Comparison of ENCODE assay signal across 24 mouse cellular contexts in the genomic region with DNA sequence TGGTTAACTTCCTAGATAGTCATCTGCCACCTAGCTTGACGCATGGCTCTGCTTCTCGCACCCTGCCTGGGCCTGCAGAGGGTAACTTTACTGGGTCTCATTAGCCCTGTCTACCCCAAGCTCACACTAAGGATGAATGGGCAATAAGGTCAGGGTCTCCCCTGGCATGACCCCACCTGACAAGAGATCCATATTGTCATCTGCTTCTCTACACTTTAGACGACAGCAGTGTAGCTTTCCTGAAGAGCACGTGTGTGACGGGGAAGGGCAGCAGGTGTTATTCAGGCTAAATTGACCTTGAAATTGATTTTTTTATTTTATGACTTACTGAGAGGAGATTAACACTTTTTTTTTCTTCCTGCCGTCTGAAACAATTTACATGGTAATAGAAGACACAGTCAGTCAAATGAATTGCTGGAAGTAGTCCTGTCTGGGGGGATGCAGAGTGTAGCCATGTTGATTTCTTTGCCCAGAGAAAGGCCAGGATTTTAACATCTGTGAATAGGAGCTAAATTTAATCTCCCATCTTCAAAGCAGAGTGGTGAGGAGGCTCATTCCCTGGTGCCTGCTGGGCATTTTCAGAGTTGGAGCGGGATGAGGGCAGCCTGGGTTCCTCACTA.
A peak's percentile ranks its signal among the peaks of the same experiment; 100 is the strongest.
DNase-seq lines count a peak whose midpoint lies in the region; ATAC-seq lines count a peak whose summit lies in the region.
"Had no signal": no experiment of that assay in that cellular context is flagged by ENCODE, and none has a peak within 500 bp of the region (broad histone marks: within the 10 kb centered on the region; RNA-seq: fewer than 3 reads in every experiment).

No protein-coding gene starts in this region.

- ATAC-seq in forebrain, embryonic 12.5 days (ENCODE audit: low FRiP score), result peak; percentile 30; the same call in 1 of the 2 replicates
- no peak for ATAC-seq in forebrain, embryonic 14.5 days
- ATAC-seq in kidney, embryonic 16.5 days (ENCODE audit: low FRiP score, low TSS enrichment), result 0 out of 2 replicates have a peak, but pooled peaks have one; percentile 23
- peak; percentile 14; the same call in 1 of the 2 replicates for ATAC-seq in hindbrain, embryonic 14.5 days (ENCODE audit: low FRiP score)
- peak; percentile 66; the same call in 1 of the 2 replicates for ATAC-seq in neural tube, embryonic 12.5 days (ENCODE audit: low FRiP score, low read depth)
- ATAC-seq: forebrain, embryonic 13.5 days had no signal

- H3K36me3 ChIP-seq in forebrain, embryonic 12.5 days (replicated peaks), result no peaks in the 10 kb centered on the region
- H3K36me3 ChIP-seq in forebrain, embryonic 14.5 days (ENCODE audit: control insufficient read depth, insufficient read depth, low read length), result no peaks in the 10 kb centered on the region
- no peaks in the 10 kb centered on the region for H3K36me3 ChIP-seq in kidney, embryonic 16.5 days (ENCODE audit: insufficient read depth, low read length)
- no peaks in the 10 kb centered on the region for H3K36me3 ChIP-seq in hindbrain, embryonic 14.5 days (replicated peaks; ENCODE audit: control insufficient read depth, insufficient read depth)
- H3K36me3 ChIP-seq in neural tube, embryonic 12.5 days, result no peaks in the 10 kb centered on the region
- H3K36me3 ChIP-seq: embryonic facial prominence, embryonic 13.5 days; heart, embryonic 15.5 days; limb, embryonic 12.5 days had no signal

- no peak overlapping the region for H3K9ac ChIP-seq in forebrain, embryonic 12.5 days
- no peak overlapping the region for H3K9ac ChIP-seq in forebrain, embryonic 14.5 days (ENCODE audit: low read length)
- H3K9ac ChIP-seq in kidney, embryonic 16.5 days (replicated peaks; ENCODE audit: low read length), result no peak overlapping the region
- H3K9ac ChIP-seq in hindbrain, embryonic 14.5 days, result no peak overlapping the region
- no peak overlapping the region for H3K9ac ChIP-seq in neural tube, embryonic 12.5 days
- H3K9ac ChIP-seq: embryonic facial prominence, embryonic 13.5 days; forebrain, embryonic 13.5 days; heart, embryonic 15.5 days; limb, embryonic 12.5 days had no signal

- H3K4me3 ChIP-seq in forebrain, embryonic 12.5 days (replicated peaks), result no peak overlapping the region
- no peak overlapping the region for H3K4me3 ChIP-seq in forebrain, embryonic 14.5 days (ENCODE audit: low read depth, low read length)
- H3K4me3 ChIP-seq in kidney, embryonic 16.5 days (ENCODE audit: low read length), result no peak overlapping the region
- H3K4me3 ChIP-seq in hindbrain, embryonic 14.5 days (replicated peaks; ENCODE audit: low read length), result no peak overlapping the region
- no peak overlapping the region for H3K4me3 ChIP-seq in neural tube, embryonic 12.5 days
- H3K4me3 ChIP-seq: embryonic facial prominence, embryonic 13.5 days; erythroblast, embryonic 14.5 days; forebrain, embryonic 13.5 days; heart, embryonic 15.5 days; layer of hippocampus, adult 2 months; limb, embryonic 12.5 days had no signal

- no peaks in the 10 kb centered on the region for H3K27me3 ChIP-seq in forebrain, embryonic 12.5 days
- no peaks in the 10 kb centered on the region for H3K27me3 ChIP-seq in forebrain, embryonic 14.5 days (replicated peaks; ENCODE audit: control insufficient read depth, insufficient read depth, low read length)
- no peaks in the 10 kb centered on the region for H3K27me3 ChIP-seq in kidney, embryonic 16.5 days (ENCODE audit: insufficient read depth, low read length)
- no peaks in the 10 kb centered on the region for H3K27me3 ChIP-seq in hindbrain, embryonic 14.5 days (ENCODE audit: control insufficient read depth, insufficient read depth, low read length)
- no peaks in the 10 kb centered on the region for H3K27me3 ChIP-seq in neural tube, embryonic 12.5 days (replicated peaks)
- H3K27me3 ChIP-seq: embryonic facial prominence, embryonic 13.5 days; forebrain, embryonic 13.5 days; heart, embryonic 15.5 days; limb, embryonic 12.5 days had no signal

- H3K9me3 ChIP-seq in forebrain, embryonic 12.5 days, result no peaks in the 10 kb centered on the region
- H3K9me3 ChIP-seq in forebrain, embryonic 14.5 days (replicated peaks; ENCODE audit: control insufficient read depth, low read length), result no peaks in the 10 kb centered on the region
- H3K9me3 ChIP-seq in kidney, embryonic 16.5 days (ENCODE audit: low read length), result peaks cover 5% of the 10 kb centered on the region; the same call in 1 of the 2 replicates
- H3K9me3 ChIP-seq in hindbrain, embryonic 14.5 days (ENCODE audit: control insufficient read depth, low read length), result no peaks in the 10 kb centered on the region
- no peaks in the 10 kb centered on the region for H3K9me3 ChIP-seq in neural tube, embryonic 12.5 days
- H3K9me3 ChIP-seq: forebrain, embryonic 13.5 days; heart, embryonic 15.5 days; limb, embryonic 12.5 days had no signal

- no peak for DNase-seq in forebrain, embryonic 14.5 days (ENCODE audit: low spot score)
- DNase-seq in kidney, adult 11 months, result no peak
- DNase-seq in hindbrain, embryonic 14.5 days (ENCODE audit: low spot score), result no peak
- DNase-seq in adrenal gland, adult 8-10 months, result no peak
- DNase-seq in layer of hippocampus, adult 11-12 months (ENCODE audit: low spot score), result no peak
- DNase-seq: adrenal gland, postnatal 25 days; cerebellum, adult 11 months; cerebellum, postnatal 10 days; heart, postnatal 36 days; lung, adult 18-20 months; lung, postnatal 10 days; right cerebral cortex, adult 18-20 months; right cerebral cortex, postnatal 4 days; thymus, postnatal 25 days had no signal

- no peak overlapping the region for H3K27ac ChIP-seq in forebrain, embryonic 12.5 days
- H3K27ac ChIP-seq in forebrain, embryonic 14.5 days (ENCODE audit: low read depth, low read length), result no peak overlapping the region
- H3K27ac ChIP-seq in kidney, embryonic 16.5 days (ENCODE audit: low read length), result no peak overlapping the region
- peak overlapping the region; percentile 75; the same call in 1 of the 2 replicates for H3K27ac ChIP-seq in hindbrain, embryonic 14.5 days
- peak overlapping the region; percentile 42; the same call in 1 of the 2 replicates for H3K27ac ChIP-seq in neural tube, embryonic 12.5 days
- H3K27ac ChIP-seq: embryonic facial prominence, embryonic 13.5 days; forebrain, embryonic 13.5 days; heart, embryonic 15.5 days; layer of hippocampus, adult 2 months; limb, embryonic 12.5 days had no signal

- no peaks in the 10 kb centered on the region; the same call in 1 of the 2 replicates for H3K4me1 ChIP-seq in forebrain, embryonic 12.5 days
- no peaks in the 10 kb centered on the region for H3K4me1 ChIP-seq in forebrain, embryonic 14.5 days (ENCODE audit: control insufficient read depth, insufficient read depth, low read length)
- no peaks in the 10 kb centered on the region for H3K4me1 ChIP-seq in kidney, embryonic 16.5 days (ENCODE audit: insufficient read depth, low read length)
- peaks cover 10% of the 10 kb centered on the region; the same call in 1 of the 2 replicates for H3K4me1 ChIP-seq in hindbrain, embryonic 14.5 days (replicated peaks; ENCODE audit: control insufficient read depth, insufficient read depth, low read length)
- no peaks in the 10 kb centered on the region for H3K4me1 ChIP-seq in neural tube, embryonic 12.5 days
- H3K4me1 ChIP-seq: embryonic facial prominence, embryonic 13.5 days; forebrain, embryonic 13.5 days; heart, embryonic 15.5 days; limb, embryonic 12.5 days had no signal

- WGBS in forebrain, embryonic 12.5 days, result 68% methylated on average over 7 of the region's 7 CpGs
- WGBS in forebrain, embryonic 14.5 days, result 69% methylated on average over 7 of the region's 7 CpGs
- 50% methylated on average over 7 of the region's 7 CpGs for whole genome bisulfite sequencing in kidney, embryonic 16.5 days
- 44% methylated on average over 7 of the region's 7 CpGs for WGBS in hindbrain, embryonic 14.5 days
- WGBS in neural tube, embryonic 12.5 days, result 42% methylated on average over 7 of the region's 7 CpGs

- no peak overlapping the region for H3K4me2 ChIP-seq in forebrain, embryonic 12.5 days
- no peak overlapping the region for H3K4me2 ChIP-seq in forebrain, embryonic 14.5 days (ENCODE audit: low read length)
- no peak overlapping the region for H3K4me2 ChIP-seq in kidney, embryonic 16.5 days (replicated peaks; ENCODE audit: low read depth, low read length)
- H3K4me2 ChIP-seq in hindbrain, embryonic 14.5 days (replicated peaks), result no peak overlapping the region
- no peak overlapping the region for H3K4me2 ChIP-seq in neural tube, embryonic 12.5 days (replicated peaks)
- H3K4me2 ChIP-seq: embryonic facial prominence, embryonic 13.5 days; forebrain, embryonic 13.5 days; heart, embryonic 15.5 days; limb, embryonic 12.5 days; liver, embryonic 11.5 days had no signal

Comparison
In these comparisons a context has a peak if more than half of its experiments do, and no peak if none do; other contexts are left out.
1. H3K27ac ChIP-seq: peak in hindbrain, embryonic 14.5 days (single experiment) and neural tube, embryonic 12.5 days (single experiment); none in forebrain, embryonic 12.5 days (single experiment), forebrain, embryonic 14.5 days (single experiment) and kidney, embryonic 16.5 days (single experiment).